Mouse (Mus musculus) spleen, postnatal 36 days (tissue): ENCODE measurements around the gene Pdgfra.

Experiments
- DNase-seq, 2 experiments: peaks; one replicate each; pipeline ENCODE4 v3.0.0; 2022; ENCODE audit warnings: low spot score in 2 of 2, mixed read lengths in 1 of 2

Pdgfra gene

GRCm38 (mm10) chr5:75209966-75210365, 57.9 kb downstream of the Pdgfra start:
- no peak for DNase-seq

GRCm38 (mm10) chr5:75214520-75214919, 62.4 kb downstream of the Pdgfra start:
- no peak for DNase-seq

GRCm38 (mm10) chr5:75214929-75215328, 62.8 kb downstream of the Pdgfra start:
- DNase-seq: no peak

- no peak for DNase-seq
Observed at GRCm38 (mm10) chr5:75215678-75216256, 63.7 kb downstream of the Pdgfra start.

- no peak for DNase-seq
Observed at GRCm38 (mm10) chr5:75221610-75222009, 69.5 kb downstream of the Pdgfra start.

- no peak for DNase-seq
Observed at GRCm38 (mm10) chr5:75222491-75223265, 70.6 kb downstream of the Pdgfra start.

GRCm38 (mm10) chr5:75238363-75238762, 86.3 kb downstream of the Pdgfra start:
- DNase-seq: no peak

- no peak for DNase-seq
Observed at GRCm38 (mm10) chr5:75238928-75239777, 87.1 kb downstream of the Pdgfra start.

- no peak for DNase-seq
Observed at GRCm38 (mm10) chr5:75247070-75247740, 95.1 kb downstream of the Pdgfra start.
